Mouse (Mus musculus): ENCODE data around the gene Amotl1. TPM values are rescaled to one million over a fixed set of nuclear protein-coding genes. Genes with fewer than 3 reads are reported as not detected.

Amotl1 gene
- polyA plus RNA-seq, 1 experiment from 2014 or later, result 17.9 TPM

GRCm38 (mm10) chr9:14534833-14535456 is 109.9 kb downstream of the Amotl1 start:
- no peak for ATAC-seq (ENCODE audit: low FRiP score)
- DNase-seq (ENCODE audit: low spot score), result no peak
- Histone ChIP-seq H3K27me3 (ENCODE audit: control insufficient read depth, insufficient read depth, low read length) (no peaks in the 10 kb centered on the region), H3K4me3 (ENCODE audit: low read depth, low read length) (no peak overlapping the region), H3K36me3 (ENCODE audit: control insufficient read depth, insufficient read depth, low read length) (no peaks in the 10 kb centered on the region), H3K4me1 (replicated peaks; ENCODE audit: control insufficient read depth, insufficient read depth, low read length) (0 out of 2 replicates have a peak, but pooled peaks cover 2% of the 10 kb centered on the region), H3K4me2 (replicated peaks; ENCODE audit: low read depth, low read length) (no peak overlapping the region), H3K27ac (ENCODE audit: low read depth, low read length) (no peak overlapping the region), H3K9me3 (ENCODE audit: control insufficient read depth, low read length) (no peaks in the 10 kb centered on the region), H3K9ac (ENCODE audit: low read depth, low read length) (no peak overlapping the region)
- 89% methylated on average over 9 of the region's 9 CpGs for WGBS

GRCm38 (mm10) chr9:14533659-14534058 is 111.2 kb downstream of the Amotl1 start:
- no peaks in the 10 kb centered on the region for H3K27me3 ChIP-seq (ENCODE audit: control insufficient read depth, insufficient read depth, low read length)
- no peak overlapping the region for H3K4me2 ChIP-seq (replicated peaks; ENCODE audit: low read depth, low read length)
- no peak for ATAC-seq (ENCODE audit: low FRiP score)
- 0 out of 2 replicates have a peak, but pooled peaks cover 2% of the 10 kb centered on the region for H3K4me1 ChIP-seq (replicated peaks; ENCODE audit: control insufficient read depth, insufficient read depth, low read length)
- H3K36me3 ChIP-seq (ENCODE audit: control insufficient read depth, insufficient read depth, low read length), result no peaks in the 10 kb centered on the region
- no peak overlapping the region for H3K4me3 ChIP-seq (ENCODE audit: low read depth, low read length)
- no peak for DNase-seq (ENCODE audit: low spot score)
- H3K9me3 ChIP-seq (ENCODE audit: control insufficient read depth, low read length), result no peaks in the 10 kb centered on the region
- 90% methylated on average over 2 of the region's 2 CpGs for WGBS
- H3K9ac ChIP-seq (ENCODE audit: low read depth, low read length), result no peak overlapping the region
- H3K27ac ChIP-seq (ENCODE audit: low read depth, low read length), result no peak overlapping the region

DNA sequence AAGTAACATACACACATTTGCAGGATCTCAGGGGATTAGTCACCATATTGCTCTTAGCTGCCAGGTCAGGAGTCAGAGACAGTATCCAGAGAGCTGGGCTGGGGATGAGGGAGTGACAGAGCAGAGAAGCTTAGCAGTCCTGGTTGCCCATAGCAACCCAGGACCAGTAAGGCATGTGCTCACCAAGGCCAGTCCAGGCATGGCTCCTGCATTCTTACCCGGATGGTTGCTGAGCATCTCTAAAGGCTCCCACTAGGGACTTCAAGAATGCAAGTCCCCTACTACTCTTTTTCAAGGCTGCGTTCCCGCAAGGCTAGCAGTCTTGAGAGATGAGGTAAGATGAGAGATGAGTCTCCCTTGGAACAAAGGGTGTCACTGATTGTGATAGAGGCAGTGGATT is 112.6 kb downstream of the Amotl1 start:
- Histone ChIP-seq H3K9ac (ENCODE audit: low read depth, low read length) (no peak overlapping the region), H3K4me3 (ENCODE audit: low read depth, low read length) (no peak overlapping the region), H3K4me1 (replicated peaks; ENCODE audit: control insufficient read depth, insufficient read depth, low read length) (0 out of 2 replicates have a peak, but pooled peaks cover 2% of the 10 kb centered on the region), H3K27ac (ENCODE audit: low read depth, low read length) (no peak overlapping the region), H3K36me3 (ENCODE audit: control insufficient read depth, insufficient read depth, low read length) (no peaks in the 10 kb centered on the region), H3K4me2 (replicated peaks; ENCODE audit: low read depth, low read length) (no peak overlapping the region; the same call in 1 of the 2 replicates), H3K9me3 (ENCODE audit: control insufficient read depth, low read length) (no peaks in the 10 kb centered on the region), H3K27me3 (ENCODE audit: control insufficient read depth, insufficient read depth, low read length) (no peaks in the 10 kb centered on the region)
- peak; percentile 79 for ATAC-seq (ENCODE audit: low FRiP score)
- WGBS, result 18% methylated on average over 3 of the region's 3 CpGs
- peak; percentile 52 for DNase-seq (ENCODE audit: low spot score)

DNA sequence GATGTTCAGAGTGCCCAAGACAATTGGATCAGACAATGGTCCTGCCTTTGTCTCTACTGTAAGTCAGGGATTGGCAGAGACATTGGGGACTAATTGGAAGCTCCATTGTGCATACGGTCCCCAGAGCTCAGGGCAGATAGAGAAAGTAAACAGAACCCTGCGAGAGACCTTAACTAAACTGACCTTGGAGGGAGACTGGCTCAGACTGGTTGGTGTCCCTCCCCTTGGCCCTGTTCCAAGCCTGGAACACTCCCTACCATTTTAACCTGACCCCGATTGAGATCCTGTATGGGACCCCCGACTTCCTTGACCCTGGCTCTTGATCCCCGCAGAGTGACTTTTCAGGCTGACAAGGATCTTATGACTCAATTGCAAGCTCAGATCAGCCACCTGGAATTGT is 114.9 kb downstream of the Amotl1 start:
- no peak overlapping the region for H3K9ac ChIP-seq (ENCODE audit: low read depth, low read length)
- no peaks in the 10 kb centered on the region for H3K36me3 ChIP-seq (ENCODE audit: control insufficient read depth, insufficient read depth, low read length)
- H3K27me3 ChIP-seq (ENCODE audit: control insufficient read depth, insufficient read depth, low read length), result no peaks in the 10 kb centered on the region
- WGBS, result 81% methylated on average over 5 of the region's 5 CpGs
- 0 out of 2 replicates have a peak, but pooled peaks cover 2% of the 10 kb centered on the region for H3K4me1 ChIP-seq (replicated peaks; ENCODE audit: control insufficient read depth, insufficient read depth, low read length)
- no peak for DNase-seq (ENCODE audit: low spot score)
- no peak overlapping the region for H3K4me2 ChIP-seq (replicated peaks; ENCODE audit: low read depth, low read length)
- H3K9me3 ChIP-seq (ENCODE audit: control insufficient read depth, low read length), result no peaks in the 10 kb centered on the region
- no peak overlapping the region for H3K27ac ChIP-seq (ENCODE audit: low read depth, low read length)
- H3K4me3 ChIP-seq (ENCODE audit: low read depth, low read length), result no peak overlapping the region
- no peak for ATAC-seq (ENCODE audit: low FRiP score)

- H3K9me3 ChIP-seq (ENCODE audit: control insufficient read depth, low read length), result no peaks in the 10 kb centered on the region
- H3K4me2 ChIP-seq (replicated peaks; ENCODE audit: low read depth, low read length), result no peak overlapping the region
- DNase-seq (ENCODE audit: low spot score) (peak; percentile 78), ATAC-seq (ENCODE audit: low FRiP score) (peak; percentile 67)
- no peaks in the 10 kb centered on the region for H3K4me1 ChIP-seq (replicated peaks; ENCODE audit: control insufficient read depth, insufficient read depth, low read length)
- no peaks in the 10 kb centered on the region for H3K27me3 ChIP-seq (ENCODE audit: control insufficient read depth, insufficient read depth, low read length)
- WGBS, result 7% methylated on average over 4 of the region's 4 CpGs
- no peak overlapping the region for H3K27ac ChIP-seq (ENCODE audit: low read depth, low read length)
- H3K36me3 ChIP-seq (ENCODE audit: control insufficient read depth, insufficient read depth, low read length), result no peaks in the 10 kb centered on the region
- no peak overlapping the region for H3K4me3 ChIP-seq (ENCODE audit: low read depth, low read length)
- no peak overlapping the region for H3K9ac ChIP-seq (ENCODE audit: low read depth, low read length)
These were observed 121.3 kb downstream of the Amotl1 start for GRCm38 (mm10) chr9:14523408-14524043.

- no peaks in the 10 kb centered on the region for H3K4me1 ChIP-seq (replicated peaks; ENCODE audit: control insufficient read depth, insufficient read depth, low read length)
- 61% methylated on average over 2 of the region's 2 CpGs for WGBS
- H3K4me2 ChIP-seq (replicated peaks; ENCODE audit: low read depth, low read length), result no peak overlapping the region
- no peak for DNase-seq (ENCODE audit: low spot score)
- H3K27ac ChIP-seq (ENCODE audit: low read depth, low read length), result no peak overlapping the region
- no peaks in the 10 kb centered on the region for H3K9me3 ChIP-seq (ENCODE audit: control insufficient read depth, low read length)
- H3K4me3 ChIP-seq (ENCODE audit: low read depth, low read length), result no peak overlapping the region
- ATAC-seq (ENCODE audit: low FRiP score), result no peak
- no peaks in the 10 kb centered on the region for H3K36me3 ChIP-seq (ENCODE audit: control insufficient read depth, insufficient read depth, low read length)
- no peaks in the 10 kb centered on the region for H3K27me3 ChIP-seq (ENCODE audit: control insufficient read depth, insufficient read depth, low read length)
- H3K9ac ChIP-seq (ENCODE audit: low read depth, low read length), result no peak overlapping the region
These were observed 123.2 kb downstream of the Amotl1 start for GRCm38 (mm10) chr9:14521695-14522094.

GRCm38 (mm10) chr9:14520971-14521670 is 123.7 kb downstream of the Amotl1 start:
- WGBS, result 69% methylated on average over 3 of the region's 3 CpGs
- no peaks in the 10 kb centered on the region for H3K27me3 ChIP-seq (ENCODE audit: control insufficient read depth, insufficient read depth, low read length)
- no peak overlapping the region for H3K9ac ChIP-seq (ENCODE audit: low read depth, low read length)
- H3K4me2 ChIP-seq (replicated peaks; ENCODE audit: low read depth, low read length), result no peak overlapping the region
- H3K36me3 ChIP-seq (ENCODE audit: control insufficient read depth, insufficient read depth, low read length), result no peaks in the 10 kb centered on the region
- H3K9me3 ChIP-seq (ENCODE audit: control insufficient read depth, low read length), result no peaks in the 10 kb centered on the region
- no peak overlapping the region for H3K27ac ChIP-seq (ENCODE audit: low read depth, low read length)
- ATAC-seq (ENCODE audit: low FRiP score) (no peak), DNase-seq (ENCODE audit: low spot score) (no peak)
- H3K4me1 ChIP-seq (replicated peaks; ENCODE audit: control insufficient read depth, insufficient read depth, low read length), result no peaks in the 10 kb centered on the region
- no peak overlapping the region for H3K4me3 ChIP-seq (ENCODE audit: low read depth, low read length)

DNA sequence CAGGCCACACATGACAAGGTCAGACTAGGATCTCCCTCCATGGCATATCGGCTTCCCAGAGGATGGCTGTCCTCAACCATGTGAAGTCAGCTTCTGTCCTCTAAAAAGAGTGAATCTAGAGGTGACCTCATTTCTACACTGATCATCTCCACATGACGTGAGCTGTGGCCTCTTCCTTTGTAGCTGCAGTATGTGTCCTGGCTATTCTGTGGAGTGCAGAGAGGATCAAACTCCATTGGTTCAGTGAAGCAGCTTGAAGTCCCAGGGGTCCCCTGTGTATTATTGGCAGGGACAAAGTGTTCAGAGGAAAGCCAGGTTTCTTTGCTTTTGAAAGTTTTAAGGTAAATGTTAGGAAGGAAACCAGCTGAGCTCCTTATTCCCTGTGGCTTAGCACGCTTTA is 126.8 kb downstream of the Amotl1 start:
- WGBS, result 86% methylated on average over 3 of the region's 3 CpGs
- no peaks in the 10 kb centered on the region for H3K4me1 ChIP-seq (replicated peaks; ENCODE audit: control insufficient read depth, insufficient read depth, low read length)
- H3K27me3 ChIP-seq (ENCODE audit: control insufficient read depth, insufficient read depth, low read length), result no peaks in the 10 kb centered on the region
- no peak overlapping the region for H3K4me2 ChIP-seq (replicated peaks; ENCODE audit: low read depth, low read length)
- no peak overlapping the region for H3K4me3 ChIP-seq (ENCODE audit: low read depth, low read length)
- H3K9ac ChIP-seq (ENCODE audit: low read depth, low read length), result no peak overlapping the region
- no peak for ATAC-seq (ENCODE audit: low FRiP score)
- H3K36me3 ChIP-seq (ENCODE audit: control insufficient read depth, insufficient read depth, low read length), result no peaks in the 10 kb centered on the region
- DNase-seq (ENCODE audit: low spot score), result no peak
- H3K9me3 ChIP-seq (ENCODE audit: control insufficient read depth, low read length), result no peaks in the 10 kb centered on the region
- no peak overlapping the region for H3K27ac ChIP-seq (ENCODE audit: low read depth, low read length)
